Mouse (Mus musculus) neural tube, embryonic 15.5 days (tissue): ENCODE measurements around the gene Nnmt. TPM values are rescaled to one million over a fixed set of nuclear protein-coding genes. Genes with fewer than 3 reads are reported as not detected.

Experiments used
- ATAC-seq: fragments of 200-750 bp; cut with Nextera tagmentation; 2 replicates; pipeline ENCODE4 v1.8.0; 2017; ENCODE audit warnings: mild to moderate bottlenecking, moderate TSS enrichment, moderate library complexity; ENCODE audit not compliant: low FRiP score
- H3K27ac ChIP-seq: fragments of 300-500 bp; sonication (generic); replicated peaks from 2 replicates; pipeline ENCODE4 v1.5.1; 2015; ENCODE audit warnings: mild to moderate bottlenecking, inconsistent platforms
- H3K27me3 ChIP-seq: fragments of 300-500 bp; sonication (generic); replicated peaks from 2 replicates; pipeline ENCODE4 v1.6.1; 2015; ENCODE audit warnings: inconsistent platforms
- H3K36me3 ChIP-seq: fragments of 300-500 bp; sonication (generic); 2 replicates; pipeline ENCODE4 v1.6.1; 2015; ENCODE audit warnings: inconsistent platforms
- H3K4me1 ChIP-seq: fragments of 300-500 bp; sonication (generic); 2 replicates; pipeline ENCODE4 v1.6.1; 2015; ENCODE audit warnings: inconsistent platforms
- H3K4me2 ChIP-seq: fragments of 300-500 bp; sonication (generic); 2 replicates; pipeline ENCODE4 v1.6.1; 2015; ENCODE audit warnings: inconsistent platforms, mild to moderate bottlenecking, moderate library complexity
- H3K4me3 ChIP-seq: fragments of 300-500 bp; sonication (generic); replicated peaks from 2 replicates; pipeline ENCODE4 v1.5.1; 2015; ENCODE audit warnings: mild to moderate bottlenecking, inconsistent platforms
- H3K9ac ChIP-seq: fragments of 300-500 bp; sonication (generic); replicated peaks from 2 replicates; pipeline ENCODE4 v1.6.1; 2015; ENCODE audit warnings: mild to moderate bottlenecking, inconsistent platforms
- H3K9me3 ChIP-seq: fragments of 300-500 bp; sonication (generic); replicated peaks from 2 replicates; pipeline ENCODE4 v1.6.1; 2016; ENCODE audit warnings: inconsistent platforms
- WGBS: fragments of 180-500 bp; shearing (Covaris S2); methylation state at CpG from one replicate; pipeline ENCODE4 v1.1.7; 2015; ENCODE audit warnings: mixed read lengths; 5-methylcytosine and 5-hydroxymethylcytosine counted together
- polyA plus RNA-seq: library from polyadenylated mRNA; unstranded; fragments of >200 nt; fragmentation: Nextera tagmentation; extraction: Ambion mirVana; gene quantifications from 2 replicates; pipeline ENCODE4 v1.2.1, GENCODE M21; 2015

Nnmt gene
- polyA plus RNA-seq, 1 experiment from 2014 or later: 0.92 TPM

GRCm38 (mm10) chr9:48618589-48618988 is 13.6 kb upstream of the Nnmt start:
- Histone ChIP-seq H3K4me2 (peak overlapping the region; percentile 33), H3K9me3 (no peaks in the 10 kb centered on the region), H3K4me1 (peaks cover 10% of the 10 kb centered on the region), H3K27me3 (no peaks in the 10 kb centered on the region), H3K36me3 (no peaks in the 10 kb centered on the region), H3K4me3 (no peak overlapping the region), H3K27ac (no peak overlapping the region), H3K9ac (no peak overlapping the region)
- 32% methylated on average over 6 of the region's 6 CpGs for WGBS
- peak; percentile 55 for ATAC-seq

GRCm38 (mm10) chr9:48618111-48618510 is 13.2 kb upstream of the Nnmt start:
- no peak overlapping the region for H3K27ac ChIP-seq
- H3K27me3 ChIP-seq: no peaks in the 10 kb centered on the region
- WGBS: 77% methylated on average over 8 of the region's 8 CpGs
- ATAC-seq: no peak
- H3K36me3 ChIP-seq: no peaks in the 10 kb centered on the region
- no peak overlapping the region for H3K9ac ChIP-seq
- H3K4me1 ChIP-seq: peaks cover 10% of the 10 kb centered on the region
- H3K4me2 ChIP-seq: peak overlapping the region; percentile 33
- H3K9me3 ChIP-seq: no peaks in the 10 kb centered on the region
- no peak overlapping the region for H3K4me3 ChIP-seq

DNA sequence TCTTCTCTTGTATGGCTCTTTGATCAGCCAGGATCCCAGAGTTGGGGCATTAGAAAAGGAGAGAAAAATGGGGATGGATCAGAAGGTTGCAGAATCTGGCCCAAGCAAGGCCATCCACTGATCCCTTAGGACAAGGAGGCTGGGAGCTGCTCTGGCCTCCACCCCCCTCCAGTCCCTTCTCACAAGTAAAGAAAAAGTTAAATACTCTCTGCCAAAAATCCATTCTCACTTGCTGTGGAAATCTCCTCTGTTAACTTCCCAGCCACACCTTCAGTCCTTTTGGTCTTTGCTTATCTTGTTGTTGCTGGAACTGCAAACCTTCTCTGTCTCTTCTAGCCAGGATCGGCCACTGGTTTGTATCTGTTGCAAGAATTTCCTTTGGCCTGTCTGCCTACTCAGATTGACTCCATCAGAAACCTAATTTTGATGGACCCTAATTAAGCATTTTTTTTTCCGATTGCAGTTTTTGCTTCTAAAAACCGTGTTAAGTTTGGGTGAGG is 12.6 kb upstream of the Nnmt start:
- no peaks in the 10 kb centered on the region for H3K36me3 ChIP-seq
- no peak overlapping the region for H3K4me3 ChIP-seq
- peaks cover 10% of the 10 kb centered on the region for H3K4me1 ChIP-seq
- H3K9me3 ChIP-seq: no peaks in the 10 kb centered on the region
- no peak for ATAC-seq
- H3K27ac ChIP-seq: no peak overlapping the region
- H3K9ac ChIP-seq: no peak overlapping the region
- WGBS: 90% methylated on average over 3 of the region's 3 CpGs
- H3K4me2 ChIP-seq: no peak overlapping the region
- H3K27me3 ChIP-seq: no peaks in the 10 kb centered on the region

DNA sequence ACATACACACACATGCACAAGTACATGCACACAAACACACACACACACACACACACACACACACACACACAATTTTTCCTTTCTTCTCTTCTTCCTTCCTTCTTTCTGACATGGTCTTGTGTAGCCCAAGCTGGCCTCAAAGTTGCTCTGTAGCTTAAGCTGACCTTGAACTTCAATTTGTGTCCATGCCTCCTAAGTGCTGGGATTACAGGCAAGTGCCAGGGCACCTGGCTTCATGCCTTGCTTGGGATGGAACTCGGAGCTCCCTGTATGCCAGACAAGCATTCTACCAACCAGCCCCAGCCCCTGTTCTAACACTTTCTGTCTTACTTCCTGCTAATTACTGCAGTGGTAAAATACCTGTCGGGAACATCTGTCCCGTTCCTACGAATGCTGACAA is 8.3 kb upstream of the Nnmt start:
- no peak for ATAC-seq
- 85% methylated on average over 4 of the region's 4 CpGs for WGBS
- no peaks in the 10 kb centered on the region for H3K36me3 ChIP-seq

DNA sequence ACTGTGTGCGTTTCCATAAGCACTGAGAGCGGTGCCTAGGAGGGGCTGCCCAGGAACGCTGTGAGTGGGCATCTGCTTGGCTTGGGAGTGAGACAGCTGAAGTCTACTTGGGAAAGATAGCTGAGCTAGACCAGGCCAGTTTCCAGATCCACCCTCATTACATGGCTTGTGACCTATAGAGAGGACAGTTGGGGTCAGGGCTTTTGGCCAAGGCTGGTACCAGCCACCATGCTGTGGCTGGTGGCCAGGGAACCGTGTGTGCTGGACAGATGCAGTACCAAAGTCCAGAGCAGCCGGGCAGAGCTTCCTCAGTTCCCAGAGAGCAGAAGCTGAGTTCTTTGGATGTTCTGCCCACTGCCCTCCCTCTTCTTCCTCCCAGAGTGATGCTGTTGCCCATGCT is 7.6 kb upstream of the Nnmt start:
- no peaks in the 10 kb centered on the region for H3K36me3 ChIP-seq
- H3K4me3 ChIP-seq: no peak overlapping the region
- H3K27ac ChIP-seq: no peak overlapping the region
- H3K27me3 ChIP-seq: no peaks in the 10 kb centered on the region
- H3K4me1 ChIP-seq: no peaks in the 10 kb centered on the region
- WGBS: 98% methylated on average over 5 of the region's 5 CpGs
- no peak overlapping the region for H3K9ac ChIP-seq
- no peak overlapping the region for H3K4me2 ChIP-seq
- ATAC-seq: no peak
- H3K9me3 ChIP-seq: no peaks in the 10 kb centered on the region

More for the DNA sequence above, 8.3 kb upstream of the Nnmt start:
- H3K4me2 ChIP-seq: no peak overlapping the region
- 0 out of 2 replicates have a peak, but pooled peaks cover 2% of the 10 kb centered on the region for H3K4me1 ChIP-seq
- no peak overlapping the region for H3K9ac ChIP-seq
- no peaks in the 10 kb centered on the region for H3K27me3 ChIP-seq
- no peak overlapping the region for H3K4me3 ChIP-seq
- no peaks in the 10 kb centered on the region for H3K9me3 ChIP-seq
- H3K27ac ChIP-seq: no peak overlapping the region

DNA sequence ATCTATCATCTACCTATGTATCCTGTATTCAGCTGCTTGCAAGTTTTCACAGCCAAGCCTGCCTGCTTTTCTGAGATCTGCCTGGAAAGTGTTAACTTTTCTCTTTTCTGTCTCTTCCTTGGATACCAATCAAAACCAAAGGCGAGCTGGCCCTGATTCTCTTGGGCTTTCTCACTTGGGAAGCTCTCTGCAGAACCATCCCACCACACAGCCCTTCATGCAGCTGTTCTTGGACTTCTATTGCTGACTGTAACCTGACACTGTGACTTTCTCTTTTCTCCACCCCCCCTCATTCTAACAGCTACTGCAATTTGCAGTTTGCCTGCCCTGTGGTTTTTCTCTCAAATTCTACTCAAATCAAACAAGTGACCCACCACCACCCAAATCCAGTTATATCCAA is 6.1 kb upstream of the Nnmt start:
- no peaks in the 10 kb centered on the region for H3K9me3 ChIP-seq
- no peaks in the 10 kb centered on the region for H3K27me3 ChIP-seq
- 35% methylated on average over 1 of the region's 1 CpGs for WGBS
- no peak for ATAC-seq
- H3K36me3 ChIP-seq: no peaks in the 10 kb centered on the region
- no peak overlapping the region for H3K4me2 ChIP-seq
- H3K4me3 ChIP-seq: no peak overlapping the region
- H3K9ac ChIP-seq: no peak overlapping the region
- no peaks in the 10 kb centered on the region for H3K4me1 ChIP-seq
- no peak overlapping the region for H3K27ac ChIP-seq

DNA sequence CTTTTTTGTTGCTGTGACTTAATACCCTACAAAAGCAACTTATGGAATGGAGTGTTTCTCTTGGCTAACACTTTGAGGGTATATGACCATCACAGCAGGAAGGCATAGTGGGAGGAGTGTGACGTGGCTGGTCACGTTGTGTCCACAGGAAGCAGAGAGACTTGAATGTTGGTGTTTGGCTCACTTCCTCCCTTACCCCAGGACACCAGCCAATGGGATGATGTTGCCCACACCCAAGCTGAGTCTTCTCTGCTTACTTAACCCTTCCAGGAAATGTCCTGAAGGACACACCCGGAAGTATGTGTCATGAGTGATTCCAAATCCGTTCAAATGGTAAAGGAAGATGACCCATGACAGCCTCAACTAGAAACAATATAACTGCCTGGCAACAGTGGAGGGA is 4.8 kb upstream of the Nnmt start:
- Histone ChIP-seq H3K9me3 (no peaks in the 10 kb centered on the region), H3K4me3 (no peak overlapping the region), H3K4me2 (no peak overlapping the region), H3K4me1 (no peaks in the 10 kb centered on the region), H3K36me3 (no peaks in the 10 kb centered on the region), H3K9ac (no peak overlapping the region), H3K27me3 (no peaks in the 10 kb centered on the region), H3K27ac (no peak overlapping the region)
- ATAC-seq: no peak
- WGBS: 76% methylated on average over 4 of the region's 4 CpGs

DNA sequence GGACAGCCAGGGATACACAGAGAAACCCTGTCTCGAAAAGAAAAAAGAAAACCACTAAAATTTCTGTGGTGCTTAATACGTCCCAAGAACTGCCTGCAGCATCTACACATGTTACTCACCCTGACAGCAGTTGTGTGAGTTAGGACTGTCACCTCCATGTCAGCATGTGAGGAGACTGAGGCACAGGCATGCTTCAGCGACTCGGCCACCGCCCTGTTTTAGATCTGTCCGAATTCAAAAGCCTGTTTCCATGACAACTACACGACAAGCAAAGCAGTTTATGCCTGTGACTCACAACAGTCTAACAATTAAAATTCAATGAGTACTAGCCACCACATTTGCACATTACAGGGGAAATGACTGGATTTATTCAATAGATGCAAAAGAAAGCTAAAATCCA is 2.5 kb upstream of the Nnmt start:
- H3K9me3 ChIP-seq: no peaks in the 10 kb centered on the region
- no peaks in the 10 kb centered on the region for H3K36me3 ChIP-seq
- H3K4me1 ChIP-seq: no peaks in the 10 kb centered on the region
- no peak for ATAC-seq
- WGBS: 34% methylated on average over 7 of the region's 7 CpGs
- H3K4me3 ChIP-seq: no peak overlapping the region
- no peak overlapping the region for H3K27ac ChIP-seq
- no peak overlapping the region for H3K4me2 ChIP-seq
- H3K9ac ChIP-seq: no peak overlapping the region
- H3K27me3 ChIP-seq: no peaks in the 10 kb centered on the region

DNA sequence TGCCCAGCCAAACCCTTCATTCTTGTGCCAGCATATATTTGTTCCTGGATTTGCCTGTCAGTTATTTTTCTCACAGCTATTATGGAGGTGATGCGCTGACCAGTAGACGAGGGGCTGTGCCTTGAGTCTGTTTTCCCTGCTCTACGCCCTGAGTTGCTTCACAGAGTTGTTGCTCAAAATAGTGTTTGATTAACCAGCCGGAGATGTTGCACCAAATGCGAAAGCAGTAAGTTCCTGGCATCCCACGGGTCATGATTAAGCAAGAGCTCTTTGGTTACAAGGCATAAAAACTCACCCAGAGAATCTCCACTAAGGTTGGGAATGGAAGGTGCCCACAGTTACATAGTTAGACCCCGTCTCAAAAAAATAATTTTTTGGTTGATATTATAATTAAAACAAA is 1.2 kb upstream of the Nnmt start:
- Histone ChIP-seq H3K9me3 (no peaks in the 10 kb centered on the region), H3K4me1 (no peaks in the 10 kb centered on the region), H3K27me3 (no peaks in the 10 kb centered on the region), H3K36me3 (no peaks in the 10 kb centered on the region), H3K4me2 (no peak overlapping the region), H3K4me3 (no peak overlapping the region), H3K9ac (no peak overlapping the region), H3K27ac (no peak overlapping the region)
- 94% methylated on average over 7 of the region's 7 CpGs for WGBS
- no peak for ATAC-seq

DNA sequence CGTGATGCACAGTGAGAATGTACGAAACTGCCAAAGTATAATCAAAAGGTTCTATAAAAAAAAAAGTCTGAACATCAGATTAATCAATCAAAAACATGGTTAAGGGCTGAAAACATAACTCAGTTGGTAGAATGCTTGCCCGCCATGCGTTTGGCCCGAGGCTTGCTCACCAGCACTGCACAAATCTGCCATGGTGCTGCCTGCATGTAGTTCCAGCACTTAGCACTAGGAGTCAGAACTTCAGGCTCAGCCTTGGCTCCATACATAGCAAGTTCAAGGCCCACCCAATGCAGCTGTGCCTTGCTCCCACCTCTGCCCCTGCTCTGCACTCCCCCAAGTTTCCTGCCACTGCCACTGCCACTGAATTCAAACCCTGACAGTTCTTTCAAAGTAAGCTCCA is 744 bp upstream of the Nnmt start:
- no peak overlapping the region for H3K4me3 ChIP-seq
- ATAC-seq: no peak
- no peaks in the 10 kb centered on the region for H3K9me3 ChIP-seq
- no peaks in the 10 kb centered on the region for H3K36me3 ChIP-seq
- no peak overlapping the region for H3K4me2 ChIP-seq
- H3K27me3 ChIP-seq: no peaks in the 10 kb centered on the region
- H3K9ac ChIP-seq: no peak overlapping the region
- H3K4me1 ChIP-seq: no peaks in the 10 kb centered on the region
- H3K27ac ChIP-seq: no peak overlapping the region
- 93% methylated on average over 5 of the region's 5 CpGs for WGBS

GRCm38 (mm10) chr9:48604226-48604625 is 727 bp downstream of the Nnmt start:
- H3K4me1 ChIP-seq: no peaks in the 10 kb centered on the region
- H3K9me3 ChIP-seq: no peaks in the 10 kb centered on the region
- no peak overlapping the region for H3K4me3 ChIP-seq
- H3K27me3 ChIP-seq: no peaks in the 10 kb centered on the region
- no peak overlapping the region for H3K9ac ChIP-seq
- no peak overlapping the region for H3K4me2 ChIP-seq
- no peak for ATAC-seq
- no peaks in the 10 kb centered on the region for H3K36me3 ChIP-seq
- WGBS: 62% methylated on average over 1 of the region's 1 CpGs
- H3K27ac ChIP-seq: no peak overlapping the region

GRCm38 (mm10) chr9:48600881-48601280 is 4.1 kb downstream of the Nnmt start:
- WGBS: 81% methylated on average over 9 of the region's 9 CpGs
- Histone ChIP-seq H3K4me2 (no peak overlapping the region), H3K4me1 (peaks cover 8% of the 10 kb centered on the region; the same call in 1 of the 2 replicates), H3K27me3 (no peaks in the 10 kb centered on the region), H3K4me3 (no peak overlapping the region), H3K9me3 (no peaks in the 10 kb centered on the region), H3K36me3 (no peaks in the 10 kb centered on the region), H3K27ac (no peak overlapping the region), H3K9ac (no peak overlapping the region)
- no peak for ATAC-seq

GRCm38 (mm10) chr9:48600066-48600465 is 4.9 kb downstream of the Nnmt start:
- Histone ChIP-seq H3K9me3 (no peaks in the 10 kb centered on the region), H3K36me3 (no peaks in the 10 kb centered on the region), H3K27ac (no peak overlapping the region), H3K9ac (no peak overlapping the region), H3K4me2 (no peak overlapping the region), H3K4me1 (peaks cover 8% of the 10 kb centered on the region; the same call in 1 of the 2 replicates), H3K27me3 (no peaks in the 10 kb centered on the region), H3K4me3 (no peak overlapping the region)
- WGBS: 71% methylated on average over 2 of the region's 2 CpGs
- no peak for ATAC-seq
